Mouse (Mus musculus): ENCODE data around the gene Samd4b. TPM values are rescaled to one million over a fixed set of nuclear protein-coding genes. Genes with fewer than 3 reads are reported as not detected.

Samd4b gene
- polyA plus RNA-seq, 1 experiment from 2014 or later, result 18.9 TPM

GRCm38 (mm10) chr7:28367663-28368275 is 230.2 kb downstream of the Samd4b start:
- no peak overlapping the region for H3K9ac ChIP-seq
- no peak for ATAC-seq
- H3K4me3 ChIP-seq (replicated peaks), result no peak overlapping the region
- no peaks in the 10 kb centered on the region for H3K9me3 ChIP-seq
- no peak overlapping the region for H3K27ac ChIP-seq
- peaks cover 26% of the 10 kb centered on the region for H3K4me1 ChIP-seq (replicated peaks)
- no peak overlapping the region for H3K4me2 ChIP-seq (replicated peaks)
- H3K36me3 ChIP-seq, result peaks cover 42% of the 10 kb centered on the region
- 93% methylated on average over 16 of the region's 16 CpGs for WGBS
- H3K27me3 ChIP-seq (replicated peaks), result no peaks in the 10 kb centered on the region

- peaks cover 52% of the 10 kb centered on the region for H3K36me3 ChIP-seq
- no peak for ATAC-seq
- 83% methylated on average over 16 of the region's 16 CpGs for WGBS
Observed at GRCm38 (mm10) chr7:28362441-28363060, 235.4 kb downstream of the Samd4b start.

GRCm38 (mm10) chr7:28361647-28362341 is 236.2 kb downstream of the Samd4b start:
- H3K4me1 ChIP-seq (replicated peaks), result peaks cover 24% of the 10 kb centered on the region
- WGBS, result 95% methylated on average over 20 of the region's 20 CpGs
- no peak overlapping the region for H3K4me2 ChIP-seq (replicated peaks)
- H3K27ac ChIP-seq, result no peak overlapping the region
- H3K36me3 ChIP-seq, result peaks cover 49% of the 10 kb centered on the region
- no peaks in the 10 kb centered on the region for H3K9me3 ChIP-seq
- no peak overlapping the region for H3K4me3 ChIP-seq (replicated peaks)
- ATAC-seq, result no peak
- no peak overlapping the region for H3K9ac ChIP-seq
- no peaks in the 10 kb centered on the region for H3K27me3 ChIP-seq (replicated peaks)

More at GRCm38 (mm10) chr7:28362441-28363060, 235.4 kb downstream of the Samd4b start:
- Histone ChIP-seq H3K9me3 (no peaks in the 10 kb centered on the region), H3K4me3 (replicated peaks) (no peak overlapping the region), H3K4me1 (replicated peaks) (peaks cover 17% of the 10 kb centered on the region), H3K27me3 (replicated peaks) (no peaks in the 10 kb centered on the region), H3K27ac (no peak overlapping the region), H3K9ac (no peak overlapping the region; the same call in 1 of the 2 replicates), H3K4me2 (replicated peaks) (no peak overlapping the region)

- H3K27ac ChIP-seq, result no peak overlapping the region
- H3K4me2 ChIP-seq (replicated peaks), result no peak overlapping the region
- H3K36me3 ChIP-seq, result peaks cover 42% of the 10 kb centered on the region
- 90% methylated on average over 6 of the region's 6 CpGs for WGBS
- H3K9ac ChIP-seq, result no peak overlapping the region
- no peak overlapping the region for H3K4me3 ChIP-seq (replicated peaks)
- H3K27me3 ChIP-seq (replicated peaks), result no peaks in the 10 kb centered on the region
- peaks cover 27% of the 10 kb centered on the region for H3K4me1 ChIP-seq (replicated peaks)
- H3K9me3 ChIP-seq, result no peaks in the 10 kb centered on the region
- no peak for ATAC-seq
Observed at GRCm38 (mm10) chr7:28360291-28360690, 237.7 kb downstream of the Samd4b start.

GRCm38 (mm10) chr7:28359854-28360253 is 238.1 kb downstream of the Samd4b start:
- Histone ChIP-seq H3K36me3 (peaks cover 37% of the 10 kb centered on the region), H3K9ac (no peak overlapping the region), H3K4me1 (replicated peaks) (peaks cover 27% of the 10 kb centered on the region), H3K9me3 (no peaks in the 10 kb centered on the region), H3K4me2 (replicated peaks) (no peak overlapping the region), H3K4me3 (replicated peaks) (no peak overlapping the region), H3K27ac (no peak overlapping the region), H3K27me3 (replicated peaks) (no peaks in the 10 kb centered on the region)
- WGBS, result 87% methylated on average over 10 of the region's 10 CpGs
- no peak for ATAC-seq

GRCm38 (mm10) chr7:28358431-28358830 is 239.5 kb downstream of the Samd4b start:
- H3K36me3 ChIP-seq, result peaks cover 35% of the 10 kb centered on the region
- H3K27me3 ChIP-seq (replicated peaks), result no peaks in the 10 kb centered on the region
- H3K4me3 ChIP-seq (replicated peaks), result no peak overlapping the region
- H3K4me2 ChIP-seq (replicated peaks), result no peak overlapping the region
- H3K4me1 ChIP-seq (replicated peaks), result peaks cover 27% of the 10 kb centered on the region
- H3K9me3 ChIP-seq, result no peaks in the 10 kb centered on the region
- peak overlapping the region; percentile 74; the same call in 1 of the 2 replicates for H3K27ac ChIP-seq
- ATAC-seq, result no peak
- H3K9ac ChIP-seq, result no peak overlapping the region; the same call in 1 of the 2 replicates
- 44% methylated on average over 7 of the region's 7 CpGs for WGBS

- H3K4me1 ChIP-seq (replicated peaks), result peaks cover 27% of the 10 kb centered on the region
- 3% methylated on average over 5 of the region's 5 CpGs for WGBS
- no peak overlapping the region for H3K4me3 ChIP-seq (replicated peaks)
- H3K27ac ChIP-seq, result peak overlapping the region; percentile 74
- H3K9me3 ChIP-seq, result no peaks in the 10 kb centered on the region
- peaks cover 40% of the 10 kb centered on the region for H3K36me3 ChIP-seq
- H3K9ac ChIP-seq, result no peak overlapping the region; the same call in 1 of the 2 replicates
- H3K27me3 ChIP-seq (replicated peaks), result no peaks in the 10 kb centered on the region
- peak overlapping the region; percentile 18; the same call in 1 of the 2 replicates for H3K4me2 ChIP-seq (replicated peaks)
- peak; percentile 21 for ATAC-seq
Observed at GRCm38 (mm10) chr7:28357984-28358383, 240.0 kb downstream of the Samd4b start.

DNA sequence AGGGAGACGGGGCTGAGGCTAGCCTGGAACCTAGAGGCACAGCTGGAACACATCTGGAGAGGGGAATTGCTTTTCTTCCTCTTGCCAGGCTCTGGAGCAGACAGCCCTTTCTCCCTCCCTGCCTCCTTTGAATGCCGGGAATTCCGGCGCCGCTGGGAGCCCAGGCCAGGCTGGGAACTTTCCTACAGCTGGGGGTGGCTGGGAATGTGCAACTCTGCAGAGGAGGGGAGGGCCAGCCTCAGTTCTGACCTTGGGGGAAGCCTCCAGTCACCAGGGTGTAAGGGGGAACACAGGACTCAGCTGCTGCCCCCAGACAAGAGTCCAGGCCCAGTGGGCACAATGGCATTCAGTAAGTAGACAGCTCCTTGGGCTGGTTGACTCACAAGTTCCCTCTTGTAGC is 241.0 kb downstream of the Samd4b start:
- 10% methylated on average over 5 of the region's 5 CpGs for WGBS
- Histone ChIP-seq H3K9ac (no peak overlapping the region), H3K36me3 (peaks cover 36% of the 10 kb centered on the region), H3K4me1 (replicated peaks) (peaks cover 27% of the 10 kb centered on the region), H3K9me3 (no peaks in the 10 kb centered on the region), H3K27ac (peak overlapping the region; percentile 74), H3K4me2 (replicated peaks) (peak overlapping the region; percentile 18; the same call in 1 of the 2 replicates), H3K27me3 (replicated peaks) (no peaks in the 10 kb centered on the region), H3K4me3 (replicated peaks) (no peak overlapping the region)
- peak; percentile 55 for ATAC-seq

GRCm38 (mm10) chr7:28355221-28355620 is 242.7 kb downstream of the Samd4b start:
- 86% methylated on average over 3 of the region's 3 CpGs for WGBS
- Histone ChIP-seq H3K9ac (no peak overlapping the region), H3K27ac (no peak overlapping the region), H3K4me2 (replicated peaks) (no peak overlapping the region), H3K4me1 (replicated peaks) (peaks cover 33% of the 10 kb centered on the region), H3K36me3 (peaks cover 27% of the 10 kb centered on the region), H3K4me3 (replicated peaks) (no peak overlapping the region), H3K9me3 (no peaks in the 10 kb centered on the region), H3K27me3 (replicated peaks) (no peaks in the 10 kb centered on the region)
- ATAC-seq, result no peak

DNA sequence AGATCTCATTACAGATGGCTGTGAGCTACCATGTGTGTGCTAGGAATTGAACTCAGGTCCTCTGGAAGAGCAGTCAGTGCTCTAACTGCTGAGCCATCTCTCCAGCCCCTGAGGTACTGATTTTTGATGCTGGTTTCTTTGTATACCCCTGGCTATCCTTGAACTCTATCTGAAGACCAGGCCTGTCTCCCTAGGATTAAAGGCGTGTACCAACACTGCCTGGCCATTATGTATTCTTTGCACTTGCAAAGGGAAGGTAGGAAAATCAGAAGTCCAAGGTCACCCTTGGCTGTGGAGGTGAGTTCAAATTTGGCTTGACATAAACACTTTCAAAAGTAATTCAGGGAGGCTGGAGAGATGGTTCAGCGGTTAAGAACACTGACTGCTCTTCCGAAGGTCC is 243.3 kb downstream of the Samd4b start:
- no peak overlapping the region for H3K27ac ChIP-seq
- no peak overlapping the region for H3K9ac ChIP-seq
- H3K36me3 ChIP-seq, result peaks cover 27% of the 10 kb centered on the region
- 93% methylated on average over 3 of the region's 3 CpGs for whole genome bisulfite sequencing
- no peak overlapping the region for H3K4me2 ChIP-seq (replicated peaks)
- no peaks in the 10 kb centered on the region for H3K27me3 ChIP-seq (replicated peaks)
- H3K9me3 ChIP-seq, result no peaks in the 10 kb centered on the region
- peaks cover 37% of the 10 kb centered on the region for H3K4me1 ChIP-seq (replicated peaks)
- no peak for ATAC-seq
- no peak overlapping the region for H3K4me3 ChIP-seq (replicated peaks)

DNA sequence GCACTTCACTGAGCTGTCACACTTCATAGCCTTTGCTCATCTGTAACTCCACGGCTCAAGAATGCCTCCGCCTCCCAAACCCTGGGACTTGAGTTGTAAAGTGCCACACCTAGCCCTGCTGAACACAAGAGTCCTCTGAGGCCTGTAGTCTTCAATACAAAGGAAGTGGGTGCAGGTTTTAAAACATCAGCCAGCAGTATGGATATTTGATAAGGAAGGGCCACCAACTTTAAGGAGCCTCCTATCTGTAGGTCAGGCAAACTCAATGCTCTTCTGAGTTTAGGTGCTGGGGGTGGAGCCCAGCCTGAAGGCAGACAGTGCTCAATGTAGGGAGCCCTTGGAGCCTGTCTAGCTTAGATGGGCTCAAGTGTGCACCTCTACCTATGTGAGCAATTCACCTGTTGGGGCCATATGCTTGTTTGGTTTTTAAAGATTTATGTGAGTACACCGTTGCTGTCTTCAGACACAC is 243.8 kb downstream of the Samd4b start:
- no peak overlapping the region for H3K4me2 ChIP-seq (replicated peaks)
- peaks cover 26% of the 10 kb centered on the region for H3K36me3 ChIP-seq
- no peak overlapping the region for H3K4me3 ChIP-seq (replicated peaks)
- no peak overlapping the region for H3K9ac ChIP-seq
- 72% methylated on average over 3 of the region's 3 CpGs for WGBS
- ATAC-seq, result no peak
- H3K27me3 ChIP-seq (replicated peaks), result no peaks in the 10 kb centered on the region
- H3K4me1 ChIP-seq (replicated peaks), result peaks cover 37% of the 10 kb centered on the region
- H3K27ac ChIP-seq, result 0 out of 2 replicates have a peak overlapping the region, but pooled peaks have one; percentile 6
- no peaks in the 10 kb centered on the region for H3K9me3 ChIP-seq

DNA sequence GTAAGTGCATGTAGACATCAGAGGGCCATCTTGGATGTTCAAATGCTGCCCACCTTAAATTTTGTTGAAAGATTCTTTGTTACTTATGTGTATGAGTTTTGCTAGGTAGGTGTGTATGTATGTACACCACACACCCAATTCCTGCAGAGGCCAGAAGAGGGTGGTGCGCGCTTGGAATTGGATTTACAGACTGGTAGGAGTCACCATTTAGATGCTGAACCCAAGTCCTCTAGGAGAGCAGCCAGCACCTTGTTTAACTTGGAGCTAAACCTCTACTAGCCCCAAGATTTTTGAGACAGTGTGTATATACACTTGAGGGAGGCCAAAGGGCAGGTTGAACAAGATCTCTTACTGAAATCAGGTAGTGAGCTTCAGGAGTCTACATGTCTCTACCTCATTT is 244.7 kb downstream of the Samd4b start:
- WGBS, result 97% methylated on average over 2 of the region's 2 CpGs
- Histone ChIP-seq H3K4me3 (replicated peaks) (no peak overlapping the region), H3K4me1 (replicated peaks) (peaks cover 28% of the 10 kb centered on the region), H3K27me3 (replicated peaks) (no peaks in the 10 kb centered on the region), H3K9ac (no peak overlapping the region), H3K27ac (no peak overlapping the region), H3K36me3 (peaks cover 21% of the 10 kb centered on the region), H3K4me2 (replicated peaks) (no peak overlapping the region), H3K9me3 (no peaks in the 10 kb centered on the region)
- no peak for ATAC-seq
